Mouse (Mus musculus): Measurements from ENCODE around the gene Bptf. TPM values are rescaled to one million over a fixed set of nuclear protein-coding genes. Genes with fewer than 3 reads are reported as not detected.
"Not testable (repeated sequence)": the region's sequence is repeated elsewhere in the genome, so short reads cannot be mapped to it uniquely, and the experiment has no call there.

The Bptf gene
- polyA plus RNA-seq, 1 experiment from 2014 or later, result 41.0 TPM

GRCm38 (mm10) chr11:107085866-107086265 lies 46.1 kb downstream of the Bptf start:
- H3K9me3 ChIP-seq (replicated peaks), result no peaks in the 10 kb centered on the region
- H3K4me1 ChIP-seq, result no peaks in the 10 kb centered on the region
- H3K36me3 ChIP-seq, result peaks cover 36% of the 10 kb centered on the region
- no peaks in the 10 kb centered on the region for H3K27me3 ChIP-seq
- no peak overlapping the region for H3K4me3 ChIP-seq
- H3K9ac ChIP-seq, result no peak overlapping the region
- 90% methylated on average over 5 of the region's 5 CpGs for WGBS
- ATAC-seq (ENCODE audit: low FRiP score), result no peak
- H3K27ac ChIP-seq, result no peak overlapping the region
- H3K4me2 ChIP-seq (replicated peaks), result no peak overlapping the region

- no peaks in the 10 kb centered on the region for H3K27me3 ChIP-seq
- peaks cover 51% of the 10 kb centered on the region for H3K36me3 ChIP-seq
- ATAC-seq (ENCODE audit: low FRiP score), result no peak
- no peak overlapping the region for H3K4me2 ChIP-seq (replicated peaks)
- H3K9ac ChIP-seq, result no peak overlapping the region
- H3K9me3 ChIP-seq (replicated peaks), result no peaks in the 10 kb centered on the region
- WGBS, result 86% methylated on average over 5 of the region's 5 CpGs
- H3K4me1 ChIP-seq, result no peaks in the 10 kb centered on the region
- H3K27ac ChIP-seq, result no peak overlapping the region
- H3K4me3 ChIP-seq, result no peak overlapping the region
Measured at GRCm38 (mm10) chr11:107083480-107083879, 48.4 kb downstream of the Bptf start.

- no peak overlapping the region for H3K9ac ChIP-seq
- no peak overlapping the region for H3K27ac ChIP-seq
- ATAC-seq (ENCODE audit: low FRiP score), result no peak
- H3K9me3 ChIP-seq (replicated peaks), result no peaks in the 10 kb centered on the region
- H3K27me3 ChIP-seq, result no peaks in the 10 kb centered on the region
- H3K4me2 ChIP-seq (replicated peaks), result no peak overlapping the region
- no peak overlapping the region for H3K4me3 ChIP-seq
- peaks cover 88% of the 10 kb centered on the region for H3K36me3 ChIP-seq
- WGBS, result 91% methylated on average over 11 of the region's 11 CpGs
- H3K4me1 ChIP-seq, result no peaks in the 10 kb centered on the region
Measured at GRCm38 (mm10) chr11:107065216-107065785, 66.6 kb downstream of the Bptf start.

GRCm38 (mm10) chr11:107064590-107064989 lies 67.3 kb downstream of the Bptf start:
- Histone ChIP-seq H3K36me3 (peaks cover 90% of the 10 kb centered on the region), H3K9me3 (replicated peaks) (no peaks in the 10 kb centered on the region), H3K27me3 (no peaks in the 10 kb centered on the region), H3K9ac (no peak overlapping the region), H3K4me1 (no peaks in the 10 kb centered on the region), H3K4me3 (no peak overlapping the region), H3K4me2 (replicated peaks) (no peak overlapping the region), H3K27ac (no peak overlapping the region)
- 93% methylated on average over 1 of the region's 1 CpGs for WGBS
- no peak for ATAC-seq (ENCODE audit: low FRiP score)

- no peak for ATAC-seq (ENCODE audit: low FRiP score)
- no peak overlapping the region for H3K9ac ChIP-seq
- no peaks in the 10 kb centered on the region for H3K4me1 ChIP-seq
- 98% methylated on average over 3 of the region's 3 CpGs for WGBS
- H3K4me3 ChIP-seq, result no peak overlapping the region
- H3K4me2 ChIP-seq (replicated peaks), result no peak overlapping the region
- no peak overlapping the region for H3K27ac ChIP-seq
- H3K27me3 ChIP-seq, result no peaks in the 10 kb centered on the region
- H3K9me3 ChIP-seq (replicated peaks), result no peaks in the 10 kb centered on the region
- H3K36me3 ChIP-seq, result peaks cover 93% of the 10 kb centered on the region
Measured at GRCm38 (mm10) chr11:107063067-107063466, 68.9 kb downstream of the Bptf start.

GRCm38 (mm10) chr11:107060941-107061340 lies 71.0 kb downstream of the Bptf start:
- H3K27ac ChIP-seq, result no peak overlapping the region
- H3K9ac ChIP-seq, result no peak overlapping the region
- no peaks in the 10 kb centered on the region for H3K4me1 ChIP-seq
- no peak overlapping the region for H3K4me2 ChIP-seq (replicated peaks)
- H3K4me3 ChIP-seq, result no peak overlapping the region
- no peaks in the 10 kb centered on the region for H3K27me3 ChIP-seq
- H3K36me3 ChIP-seq, result peaks cover 94% of the 10 kb centered on the region
- WGBS, result 81% methylated on average over 1 of the region's 1 CpGs
- no peak for ATAC-seq (ENCODE audit: low FRiP score)
- H3K9me3 ChIP-seq (replicated peaks), result no peaks in the 10 kb centered on the region

GRCm38 (mm10) chr11:107059634-107060033 lies 72.3 kb downstream of the Bptf start:
- ATAC-seq (ENCODE audit: low FRiP score); H3K4me1 ChIP-seq; H3K27me3 ChIP-seq; H3K4me2 ChIP-seq (replicated peaks); H3K4me3 ChIP-seq; H3K27ac ChIP-seq; H3K9ac ChIP-seq; H3K9me3 ChIP-seq (replicated peaks): not testable (repeated sequence)
- WGBS, result 96% methylated on average over 3 of the region's 3 CpGs
- H3K36me3 ChIP-seq, result peaks cover 94% of the 10 kb centered on the region

- Histone ChIP-seq H3K9ac (no peak overlapping the region), H3K27me3 (no peaks in the 10 kb centered on the region), H3K36me3 (peaks cover 98% of the 10 kb centered on the region), H3K4me1 (no peaks in the 10 kb centered on the region), H3K4me2 (replicated peaks) (no peak overlapping the region), H3K27ac (no peak overlapping the region), H3K4me3 (no peak overlapping the region), H3K9me3 (replicated peaks) (no peaks in the 10 kb centered on the region)
- ATAC-seq (ENCODE audit: low FRiP score), result no peak
- 93% methylated on average over 6 of the region's 6 CpGs for WGBS
Measured at GRCm38 (mm10) chr11:107057391-107057790, 74.5 kb downstream of the Bptf start.

GRCm38 (mm10) chr11:107054870-107055269 lies 77.1 kb downstream of the Bptf start:
- H3K4me3 ChIP-seq, result no peak overlapping the region
- no peak overlapping the region for H3K27ac ChIP-seq
- WGBS, result 96% methylated on average over 6 of the region's 6 CpGs
- H3K4me2 ChIP-seq (replicated peaks), result no peak overlapping the region
- no peak overlapping the region for H3K9ac ChIP-seq
- no peaks in the 10 kb centered on the region for H3K9me3 ChIP-seq (replicated peaks)
- H3K4me1 ChIP-seq, result no peaks in the 10 kb centered on the region
- no peak for ATAC-seq (ENCODE audit: low FRiP score)
- peaks cover 87% of the 10 kb centered on the region for H3K36me3 ChIP-seq
- H3K27me3 ChIP-seq, result no peaks in the 10 kb centered on the region

GRCm38 (mm10) chr11:107046766-107047620 lies 84.9 kb downstream of the Bptf start:
- H3K27me3 ChIP-seq, result no peaks in the 10 kb centered on the region
- H3K9me3 ChIP-seq (replicated peaks), result no peaks in the 10 kb centered on the region
- WGBS, result 86% methylated on average over 14 of the region's 15 CpGs
- H3K4me2 ChIP-seq (replicated peaks), result no peak overlapping the region
- peaks cover 48% of the 10 kb centered on the region for H3K36me3 ChIP-seq
- H3K9ac ChIP-seq, result no peak overlapping the region
- no peak overlapping the region for H3K27ac ChIP-seq
- H3K4me3 ChIP-seq, result no peak overlapping the region
- H3K4me1 ChIP-seq, result no peaks in the 10 kb centered on the region
- no peak for ATAC-seq (ENCODE audit: low FRiP score)

GRCm38 (mm10) chr11:107045546-107045945 lies 86.4 kb downstream of the Bptf start:
- no peak overlapping the region for H3K9ac ChIP-seq
- WGBS, result 88% methylated on average over 4 of the region's 4 CpGs
- no peak overlapping the region for H3K27ac ChIP-seq
- no peaks in the 10 kb centered on the region for H3K4me1 ChIP-seq
- H3K36me3 ChIP-seq, result peaks cover 51% of the 10 kb centered on the region
- ATAC-seq (ENCODE audit: low FRiP score), result no peak
- H3K27me3 ChIP-seq, result no peaks in the 10 kb centered on the region
- H3K4me3 ChIP-seq, result no peak overlapping the region
- H3K4me2 ChIP-seq (replicated peaks), result no peak overlapping the region
- H3K9me3 ChIP-seq (replicated peaks), result no peaks in the 10 kb centered on the region

GRCm38 (mm10) chr11:107044321-107044720 lies 87.6 kb downstream of the Bptf start:
- Histone ChIP-seq H3K4me2 (replicated peaks) (no peak overlapping the region), H3K4me3 (no peak overlapping the region), H3K4me1 (no peaks in the 10 kb centered on the region), H3K36me3 (peaks cover 61% of the 10 kb centered on the region), H3K27me3 (no peaks in the 10 kb centered on the region), H3K27ac (no peak overlapping the region), H3K9ac (no peak overlapping the region), H3K9me3 (replicated peaks) (no peaks in the 10 kb centered on the region)
- WGBS, result 60% methylated on average over 5 of the region's 5 CpGs
- no peak for ATAC-seq (ENCODE audit: low FRiP score)

GRCm38 (mm10) chr11:107043361-107043760 lies 88.6 kb downstream of the Bptf start:
- no peak for ATAC-seq (ENCODE audit: low FRiP score)
- H3K4me2 ChIP-seq (replicated peaks), result no peak overlapping the region
- H3K9ac ChIP-seq, result no peak overlapping the region
- peaks cover 70% of the 10 kb centered on the region for H3K36me3 ChIP-seq
- no peaks in the 10 kb centered on the region for H3K4me1 ChIP-seq
- H3K27me3 ChIP-seq, result no peaks in the 10 kb centered on the region
- WGBS, result 97% methylated on average over 11 of the region's 11 CpGs
- no peaks in the 10 kb centered on the region for H3K9me3 ChIP-seq (replicated peaks)
- H3K27ac ChIP-seq, result no peak overlapping the region
- no peak overlapping the region for H3K4me3 ChIP-seq

Measured in hindbrain, embryonic 12.5 days (tissue).